In the genomic region with DNA sequence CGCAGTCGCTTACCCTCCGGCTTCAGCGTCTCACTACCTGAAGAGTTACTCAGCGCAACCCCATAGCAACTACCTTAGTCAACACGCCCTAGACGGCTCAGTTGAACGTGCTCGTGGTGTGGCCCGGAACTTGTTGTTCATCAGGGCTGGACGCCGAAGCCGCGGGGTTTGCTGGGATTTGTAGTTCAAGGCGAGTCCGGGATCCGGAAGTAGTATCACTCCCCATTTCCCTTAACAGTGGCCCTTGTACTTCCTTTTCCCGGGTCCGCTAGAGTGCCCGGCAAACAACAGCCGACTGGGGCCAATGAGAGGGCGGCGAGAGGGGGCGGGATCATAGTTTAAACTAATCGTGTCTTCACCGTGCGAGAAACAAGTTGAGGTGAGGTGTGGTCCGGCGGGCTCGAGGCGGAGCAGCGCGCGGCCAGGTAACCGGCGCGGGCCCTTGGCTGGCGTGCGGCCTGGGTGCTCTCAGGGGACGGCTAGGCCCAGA, we compare ENCODE assay signal across 8 mouse cellular contexts. TPM values are rescaled to one million over a fixed set of nuclear protein-coding genes. Genes with fewer than 3 reads are reported as not detected.
A peak's percentile ranks its signal among the peaks of the same experiment; 100 is the strongest.
DNase-seq lines count a peak whose midpoint lies in the region; ATAC-seq and TF ChIP-seq lines count a peak whose summit lies in the region.

Lrrc51 (minus strand) TSS at position 145 of the 490 bp plus-strand sequence.
Numa1 (plus strand) TSS at position 361 of the 490 bp plus-strand sequence.

- TF ChIP-seq CTCF in cortical plate, adult 2 months (IDR thresholded peaks at IDR 0.05; ENCODE audit: extremely low read depth, insufficient read depth, low read length), result no peak

- no peak within 1 kb of the TSS for H3K27ac ChIP-seq in cortical plate, adult 2 months (ENCODE audit: insufficient read depth, low read length)

- peak; percentile 92 to 94 for DNase-seq in gastrocnemius, adult 8-10 months (ENCODE audit: low spot score in 2 of 2)
- peak; percentile 87 for DNase-seq in hindlimb bud, embryonic 11.5 days (ENCODE audit: extremely low spot score, low read depth, low spot score)
- peak; percentile 92 to 95 for DNase-seq in left cerebral cortex, adult 8-10 months (ENCODE audit: low spot score in 2 of 2)
- DNase-seq in right cerebral cortex, postnatal 10 days (ENCODE audit: low spot score in 2 of 2), result peak; percentile 97 to 98
- DNase-seq in urinary bladder, postnatal 25 days (ENCODE audit: low spot score), result peak; percentile 91

- peak; percentile 97 for ATAC-seq in activated CD4-positive, CD25-positive, alpha-beta regulatory T cell, adult 4 months

- peak; percentile 83 for TF ChIP-seq POLR2A in cortical plate, adult 2 months (IDR thresholded peaks at IDR 0.05; ENCODE audit: extremely low read depth, insufficient read depth, low read length)

- H3K4me3 ChIP-seq in cortical plate, adult 2 months (ENCODE audit: insufficient read depth, low read length), result peak within 1 kb of the TSS; percentile 57
- peak within 1 kb of the TSS; percentile 98 for H3K4me3 ChIP-seq in megakaryocyte, embryonic 14.5 days (replicated peaks)

- peaks cover 1% of the 10 kb centered on the region for H3K4me1 ChIP-seq in cortical plate, adult 2 months (ENCODE audit: control insufficient read depth, insufficient read depth, low read length)
- H3K4me1 ChIP-seq in megakaryocyte, embryonic 14.5 days, result peaks cover 59% of the 10 kb centered on the region

- H3K36me3 ChIP-seq in megakaryocyte, embryonic 14.5 days (replicated peaks; ENCODE audit: low read length), result peaks cover 14% of the 10 kb centered on the region

- no peaks in the 10 kb centered on the region for H3K27me3 ChIP-seq in megakaryocyte, embryonic 14.5 days (replicated peaks)

- H3K9me3 ChIP-seq in megakaryocyte, embryonic 14.5 days, result no peaks in the 10 kb centered on the region

RNA-seq across cellular contexts. Expression of gene Lrrc51, which starts in this region (rescaled TPM):
- polyA plus RNA-seq in activated CD4-positive, CD25-positive, alpha-beta regulatory T cell, adult 4 months (2017; shearing (Covaris generic)), result 1 to 10 TPM; 1.8 to 2.0 TPM
- polyA plus RNA-seq in cortical plate, adult 2 months (2012; rRNA removed), result 11.8 and 12.6 TPM in 2 replicates
- 1 to 10 TPM; 3.0 to 4.3 (median 3.8) TPM for total RNA-seq in gastrocnemius, adult 8-10 months (2022)
- total RNA-seq in left cerebral cortex, adult 8-10 months (2022), result 1 to 10 TPM; 3.7 to 8.1 (median 5.8) TPM
- polyA plus RNA-seq in megakaryocyte, embryonic 14.5 days (2012; ENCODE audit: insufficient read depth, low replicate concordance), result not detected in 2 replicates

RNA-seq across cellular contexts. Expression of gene Numa1, which starts in this region (rescaled TPM):
- polyA plus RNA-seq in activated CD4-positive, CD25-positive, alpha-beta regulatory T cell, adult 4 months (2017; shearing (Covaris generic)), result 10 to 100 TPM; 59.1 to 76.8 TPM
- 51.6 and 54.9 TPM in 2 replicates for polyA plus RNA-seq in cortical plate, adult 2 months (2012; rRNA removed)
- 10 to 100 TPM; 46.9 to 56.4 (median 51.8) TPM for total RNA-seq in gastrocnemius, adult 8-10 months (2022)
- 100 to 1,000 TPM in 2 of 4 experiments, 10 to 100 TPM in 2; 98.8 to 108 (median 101) TPM for total RNA-seq in left cerebral cortex, adult 8-10 months (2022)
- polyA plus RNA-seq in megakaryocyte, embryonic 14.5 days (2012; ENCODE audit: insufficient read depth, low replicate concordance), result 57.5 and 58.2 TPM in 2 replicates
